Mouse (Mus musculus) testis, adult 2 months (tissue): ENCODE measurements around the gene Gpr132. TPM values are rescaled to one million over a fixed set of nuclear protein-coding genes. Genes with fewer than 3 reads are reported as not detected.

Experiments used
- H3K27ac ChIP-seq: fragments of 200-500 bp; 2 replicates; pipeline ENCODE4 v1.5.1; 2012; ENCODE audit warnings: low read depth, low read length; ENCODE audit not compliant: control insufficient read depth, insufficient read depth
- H3K27me3 ChIP-seq: fragments of 200-500 bp; 2 replicates; pipeline ENCODE4 v1.6.1; 2012; ENCODE audit warnings: mild to moderate bottlenecking, low read length, moderate library complexity; ENCODE audit not compliant: control insufficient read depth, insufficient read depth
- H3K36me3 ChIP-seq: fragments of 200-500 bp; 2 replicates; pipeline ENCODE4 v1.6.1; 2012; ENCODE audit warnings: mild to moderate bottlenecking, low read length; ENCODE audit not compliant: control insufficient read depth, insufficient read depth
- H3K4me1 ChIP-seq: fragments of 200-500 bp; 2 replicates; pipeline ENCODE4 v1.6.1; 2012; ENCODE audit warnings: low read length; ENCODE audit not compliant: control insufficient read depth, insufficient read depth
- H3K4me3 ChIP-seq: fragments of 200-500 bp; 2 replicates; pipeline ENCODE4 v1.5.1; 2012; ENCODE audit warnings: low read depth, mild to moderate bottlenecking, low read length, moderate library complexity, mixed read lengths; ENCODE audit not compliant: control insufficient read depth
- CTCF ChIP-seq: fragments of 200-500 bp; IDR thresholded peaks from 2 replicates; pipeline ENCODE4 v1.5.1; 2012; ENCODE audit warnings: low read depth, mild to moderate bottlenecking, inconsistent platforms, low read length, moderate library complexity; ENCODE audit not compliant: control insufficient read depth, insufficient read depth, insufficient replicate concordance
- POLR2A ChIP-seq: fragments of 200-500 bp; IDR thresholded peaks from 2 replicates; pipeline ENCODE4 v1.6.1; 2012; ENCODE audit warnings: low read depth, mild to moderate bottlenecking, inconsistent platforms, low read length, moderate library complexity; ENCODE audit not compliant: control insufficient read depth
- polyA plus RNA-seq: library from polyadenylated mRNA; depleted of rRNA; stranded (reverse); fragments of >200 nt; gene quantifications from 2 replicates; pipeline ENCODE4 v1.2.3, GENCODE M21; 2012; rRNA removed

Gene Gpr132
- polyA plus RNA-seq, 1 experiment, result 1.7 TPM

DNA sequence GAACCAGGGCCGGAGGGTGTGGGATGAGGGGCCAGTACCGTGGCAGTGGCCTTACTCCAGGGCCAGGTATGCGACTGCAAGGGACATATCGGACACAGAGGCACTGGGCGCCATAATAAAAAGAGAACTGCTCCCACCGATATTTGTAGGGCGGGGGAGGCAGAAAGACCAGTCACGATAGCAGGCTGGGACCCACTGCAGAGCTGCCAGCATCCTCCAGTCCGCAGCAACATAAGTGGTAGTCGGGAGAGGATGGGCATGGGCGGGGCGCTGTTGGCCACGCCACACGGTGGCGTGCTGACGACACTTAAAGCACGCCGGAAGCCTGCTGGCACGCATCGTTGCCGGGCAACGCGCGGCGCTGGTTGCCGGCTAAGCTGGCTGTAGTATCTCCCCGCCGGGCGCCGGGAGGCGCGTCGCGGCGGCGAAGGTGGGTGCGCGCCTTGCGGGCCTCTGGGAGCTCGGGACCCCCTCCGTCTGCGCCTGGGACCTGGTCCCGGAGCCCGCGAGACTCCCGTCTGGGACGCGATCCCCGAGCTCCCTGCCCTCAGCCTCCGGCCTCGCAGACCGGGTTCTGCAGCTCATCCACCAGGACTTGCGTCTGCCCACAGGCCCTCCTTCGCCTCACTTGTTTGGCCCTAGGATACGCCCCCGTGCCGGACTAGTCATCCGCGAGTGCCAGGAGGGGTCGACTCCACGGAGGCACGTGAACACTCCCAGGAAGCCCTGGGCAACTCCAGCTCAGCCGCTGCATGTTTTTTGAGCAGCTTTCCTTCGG is 59.3 kb downstream of the Gpr132 start, which contains the start of gene Clba1:
TSS of gene Clba1 (plus strand) at position 351 of the 778 bp plus-strand sequence.
- no peaks in the 10 kb centered on the region for H3K36me3 ChIP-seq
- TF ChIP-seq POLR2A (peak; percentile 80), CTCF (no peak; the same call in 1 of the 2 replicates)
- H3K27ac ChIP-seq, result peak within 1 kb of the TSS; percentile 79
- no peaks in the 10 kb centered on the region for H3K27me3 ChIP-seq
- H3K4me1 ChIP-seq, result peaks cover 12% of the 10 kb centered on the region
- H3K4me3 ChIP-seq, result peak within 1 kb of the TSS; percentile 90

DNA sequence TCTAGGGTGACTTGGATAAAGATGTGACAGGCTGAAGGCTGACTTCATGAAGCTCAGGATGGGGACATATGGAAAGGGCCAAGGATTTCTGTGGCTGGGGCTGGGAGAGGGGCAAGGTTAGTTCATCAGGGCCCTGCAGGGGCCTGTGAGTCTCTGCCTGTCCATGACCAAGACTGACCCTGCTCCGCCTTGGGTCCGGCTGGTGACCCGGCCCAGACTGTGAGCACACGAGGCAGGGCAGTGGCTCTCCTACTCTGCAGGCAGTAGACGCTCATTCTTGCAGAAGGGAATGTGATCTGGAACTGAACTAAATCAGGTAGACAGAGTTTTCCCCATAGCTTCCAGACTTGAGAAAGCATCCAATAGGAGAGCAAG is 59.8 kb downstream of the Gpr132 start:
- Histone ChIP-seq H3K27me3 (no peaks in the 10 kb centered on the region), H3K27ac (no peak overlapping the region), H3K36me3 (no peaks in the 10 kb centered on the region), H3K4me3 (peak overlapping the region; percentile 90), H3K4me1 (peaks cover 12% of the 10 kb centered on the region)
- TF ChIP-seq CTCF (no peak), POLR2A (no peak)

DNA sequence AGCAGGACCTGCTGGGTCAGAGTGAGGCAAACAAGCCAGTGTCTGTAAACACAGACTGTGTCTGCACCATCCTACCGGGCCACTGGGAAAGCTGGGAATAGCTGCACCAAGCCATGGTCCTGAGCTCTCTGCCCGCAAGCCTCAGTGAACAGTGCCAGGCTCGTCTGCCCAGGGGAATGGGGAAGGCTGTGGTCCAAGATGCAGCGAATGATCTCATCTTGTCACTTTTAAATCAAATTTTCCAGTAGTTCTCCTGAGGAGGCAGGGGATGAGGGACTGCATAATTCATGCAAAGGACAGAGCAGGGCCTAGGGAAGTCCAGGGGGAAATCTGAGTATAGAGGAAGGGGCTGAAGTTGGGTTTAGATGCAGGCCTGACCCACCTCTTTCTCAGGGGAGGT is 60.2 kb downstream of the Gpr132 start:
- no peak for TF ChIP-seq POLR2A
- TF ChIP-seq CTCF, result no peak
- Histone ChIP-seq H3K36me3 (no peaks in the 10 kb centered on the region), H3K4me3 (peak overlapping the region; percentile 90), H3K27me3 (no peaks in the 10 kb centered on the region), H3K27ac (no peak overlapping the region), H3K4me1 (peaks cover 12% of the 10 kb centered on the region)

DNA sequence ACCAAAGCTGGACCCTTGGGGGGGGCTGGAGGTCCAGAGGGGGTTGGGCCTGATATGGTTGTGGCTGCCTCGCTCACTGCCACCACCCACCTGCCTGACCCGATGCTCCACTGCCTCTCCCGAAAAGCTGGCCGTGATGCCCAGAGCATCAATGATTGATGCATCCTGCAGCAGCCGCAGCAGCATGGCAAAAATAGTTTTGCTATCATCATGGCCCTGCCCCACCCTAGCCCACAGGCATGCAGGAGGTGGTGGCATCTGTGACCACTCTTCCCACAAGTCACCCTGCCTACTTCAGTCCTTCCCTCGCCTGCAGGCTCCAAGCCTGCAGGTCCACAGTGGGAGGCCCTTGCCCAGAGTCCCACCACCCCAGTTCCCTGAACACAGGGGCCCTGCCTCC is 62.0 kb downstream of the Gpr132 start:
- H3K36me3 ChIP-seq, result no peaks in the 10 kb centered on the region
- TF ChIP-seq POLR2A (no peak), CTCF (no peak)
- no peak overlapping the region for H3K4me3 ChIP-seq
- H3K27me3 ChIP-seq, result no peaks in the 10 kb centered on the region
- peaks cover 12% of the 10 kb centered on the region for H3K4me1 ChIP-seq
- H3K27ac ChIP-seq, result no peak overlapping the region

DNA sequence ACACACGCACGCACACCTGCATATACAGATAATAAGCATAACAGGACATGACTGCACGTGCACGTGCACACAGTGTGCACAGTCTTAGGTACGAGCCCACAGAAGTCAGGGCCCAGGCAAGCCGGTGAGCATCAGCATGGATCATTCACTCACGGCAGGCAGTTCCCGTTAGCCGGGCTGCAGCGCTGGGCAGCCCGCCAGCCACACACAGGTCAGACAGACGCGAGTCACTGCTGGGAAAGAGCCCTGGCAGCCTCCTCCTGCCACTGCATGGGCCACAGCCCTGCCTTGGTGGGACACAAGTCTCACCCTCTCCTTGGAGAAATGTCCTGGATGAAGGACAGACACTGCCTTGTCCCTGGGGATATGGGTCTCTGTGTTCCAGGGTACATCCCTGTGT is 64.0 kb downstream of the Gpr132 start:
- H3K4me1 ChIP-seq, result peaks cover 6% of the 10 kb centered on the region
- no peak for TF ChIP-seq CTCF
- no peak for TF ChIP-seq POLR2A
- no peak overlapping the region for H3K27ac ChIP-seq
- no peaks in the 10 kb centered on the region for H3K27me3 ChIP-seq
- no peak overlapping the region for H3K4me3 ChIP-seq
- no peaks in the 10 kb centered on the region for H3K36me3 ChIP-seq

DNA sequence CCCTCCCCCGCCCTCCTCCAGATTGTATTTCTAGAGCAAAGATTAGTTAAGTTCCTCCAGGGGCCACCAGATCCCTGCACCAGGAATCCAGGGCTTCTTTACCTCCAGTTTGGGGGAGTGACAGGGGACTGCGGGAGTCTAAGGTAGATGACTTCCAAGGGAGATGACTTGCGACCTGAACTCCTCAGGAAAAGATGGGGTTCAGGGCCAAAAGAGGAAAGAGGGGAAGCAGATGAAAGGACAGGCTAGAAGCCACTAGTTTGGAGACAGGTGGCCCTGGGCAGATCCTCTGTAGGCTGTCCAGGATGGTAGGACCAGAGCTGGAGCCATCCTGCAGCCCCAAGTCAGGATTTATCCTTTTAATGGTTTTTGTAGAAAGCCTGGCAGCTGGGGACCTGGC is 65.1 kb downstream of the Gpr132 start:
- Histone ChIP-seq H3K4me3 (no peak overlapping the region), H3K36me3 (no peaks in the 10 kb centered on the region)

DNA sequence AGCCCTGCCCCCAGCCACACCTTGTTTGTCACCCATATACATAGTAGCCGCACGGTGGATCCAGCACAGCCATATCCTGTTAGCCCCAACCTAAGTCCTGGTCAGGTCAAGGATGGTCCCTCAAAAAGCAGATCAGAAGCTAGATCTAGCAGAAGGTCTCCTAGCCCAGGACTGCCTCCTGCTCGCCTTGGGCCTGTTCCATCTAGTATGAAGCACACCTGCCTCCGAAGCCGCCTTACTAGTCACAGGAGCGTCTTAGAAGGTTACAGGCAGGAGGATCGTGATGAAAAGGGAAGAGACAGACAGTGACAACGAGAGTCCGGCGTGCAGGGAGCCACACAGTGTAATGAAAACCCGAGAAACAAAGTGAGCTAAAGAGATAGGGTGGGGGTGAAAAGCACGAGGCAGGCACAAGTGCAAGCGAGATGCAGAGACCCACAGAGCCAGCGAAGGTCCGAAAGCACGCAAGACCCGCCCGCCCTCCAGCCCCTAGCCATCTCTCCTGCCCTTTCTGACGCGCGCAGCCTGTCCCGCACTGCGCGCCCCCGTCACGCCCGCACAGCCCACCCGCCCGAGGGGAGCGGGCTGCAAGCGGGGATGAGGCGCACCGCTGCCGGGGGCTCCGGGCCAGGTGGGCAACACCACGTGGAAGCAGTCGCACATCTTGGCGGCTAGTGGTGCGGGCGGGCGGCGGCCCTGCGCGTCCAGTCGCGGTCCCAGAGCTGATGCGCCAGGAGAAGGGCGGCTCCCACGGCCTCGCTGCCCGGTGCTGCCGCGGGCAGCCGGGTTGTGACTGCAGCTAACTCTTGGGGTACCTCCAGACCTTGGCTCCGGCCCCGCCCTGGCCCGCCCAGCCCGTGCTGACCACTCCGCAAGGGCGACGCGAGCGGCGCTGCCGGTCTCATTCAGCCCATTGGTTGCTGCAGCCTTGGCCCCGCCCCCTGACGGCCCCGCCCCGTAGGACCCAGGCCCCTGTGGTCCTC is 65.9 kb downstream of the Gpr132 start, which contains the start of gene Ahnak2:
TSS of gene Ahnak2 (minus strand) at position 794 of the 983 bp plus-strand sequence.
- Histone ChIP-seq H3K27ac (no peak within 1 kb of the TSS), H3K4me1 (no peaks in the 10 kb centered on the region; the same call in 1 of the 2 replicates), H3K27me3 (no peaks in the 10 kb centered on the region), H3K36me3 (no peaks in the 10 kb centered on the region), H3K4me3 (peak within 1 kb of the TSS; percentile 37)
- TF ChIP-seq POLR2A (no peak), CTCF (no peak)

More for the DNA sequence above, 65.1 kb downstream of the Gpr132 start:
- TF ChIP-seq CTCF, result no peak
- no peak for TF ChIP-seq POLR2A
- H3K27ac ChIP-seq, result no peak overlapping the region
- no peaks in the 10 kb centered on the region; the same call in 1 of the 2 replicates for H3K4me1 ChIP-seq
- H3K27me3 ChIP-seq, result no peaks in the 10 kb centered on the region

Other genes starting within 250 kb of the Gpr132 start
- 7.9 and 8.9 TPM in 2 replicates for gene Adssl1, start 248.2 kb downstream of the Gpr132 start, polyA plus RNA-seq
- gene Siva1, start 223.5 kb downstream of the Gpr132 start, polyA plus RNA-seq, result 36.0 and 41.7 TPM in 2 replicates
- 28.3 and 29.1 TPM in 2 replicates for gene Akt1, start 193.3 kb downstream of the Gpr132 start, polyA plus RNA-seq
- 49.9 and 55.5 TPM in 2 replicates for gene Zbtb42, start 189.4 kb downstream of the Gpr132 start, polyA plus RNA-seq
- gene Cep170b, start 147.8 kb downstream of the Gpr132 start, polyA plus RNA-seq, result 27.4 and 28.8 TPM in 2 replicates
- 4.0 TPM in 2 replicates for gene Pld4, start 107.6 kb downstream of the Gpr132 start, polyA plus RNA-seq
- gene Ahnak2, start 65.6 kb downstream of the Gpr132 start, polyA plus RNA-seq, result 1.2 TPM in 2 replicates
- gene Clba1, start 59.3 kb downstream of the Gpr132 start, polyA plus RNA-seq, result 77.8 and 87.0 TPM in 2 replicates
- 23.7 and 23.9 TPM in 2 replicates for gene Cdca4, start 38.8 kb downstream of the Gpr132 start, polyA plus RNA-seq
- 9.4 and 10.9 TPM in 2 replicates for gene Jag2, start 61.5 kb upstream of the Gpr132 start, polyA plus RNA-seq
- gene Nudt14, start 73.9 kb upstream of the Gpr132 start, polyA plus RNA-seq, result 14.8 and 15.6 TPM in 2 replicates
- gene Btbd6, start 108.3 kb upstream of the Gpr132 start, polyA plus RNA-seq, result 5.5 and 7.5 TPM in 2 replicates
- 67.1 and 67.8 TPM in 2 replicates for gene Brf1, start 132.5 kb upstream of the Gpr132 start, polyA plus RNA-seq
- gene Pacs2, start 146.3 kb upstream of the Gpr132 start, polyA plus RNA-seq, result 216 and 228 TPM in 2 replicates
- gene Tex22, start 206.3 kb upstream of the Gpr132 start, polyA plus RNA-seq, result 451 and 544 TPM in 2 replicates
- 57.9 and 63.9 TPM in 2 replicates for gene Mta1, start 230.1 kb upstream of the Gpr132 start, polyA plus RNA-seq